Mouse (Mus musculus): ENCODE measurements at regions not wholly inside any gene's neighbourhood (a gene's known extent, or its start where the extent isn't known, plus 50 kb on each side); places are given as distances from the start of the nearest gene placed in this dataset.

GRCm38 (mm10) chr3:60207936-60208335 lies 126.3 kb downstream of the Sucnr1 start:
- H3K4me1 ChIP-seq (ENCODE audit: control insufficient read depth in 1 of 2, insufficient read depth in 2 of 2): no peaks in the 10 kb centered on the region
- H3K27ac ChIP-seq (ENCODE audit: insufficient read depth, low read depth): no peak overlapping the region
- no peak overlapping the region for H3K9ac ChIP-seq (ENCODE audit: insufficient read depth, low read depth)
- H3K4me2 ChIP-seq (ENCODE audit: insufficient read depth, low read depth, poor library complexity, severe bottlenecking): no peak overlapping the region
- no peaks in the 10 kb centered on the region for H3K79me2 ChIP-seq (replicated peaks; ENCODE audit: control insufficient read depth, extremely low read depth, insufficient read depth, poor library complexity, severe bottlenecking)
- no peaks in the 10 kb centered on the region for H3K36me3 ChIP-seq (replicated peaks in 1 of 2; ENCODE audit: control insufficient read depth in 1 of 2, insufficient read depth in 1 of 2, low read length in 1 of 2)
- in situ Hi-C loops (cut with MboI; ENCODE audit: low pct_ligation_motif_present, low pct_unique_long_range_greater_than_20kb, low sequenced_read_pairs): no loop called here
- no peak overlapping the region for H3K4me3 ChIP-seq (replicated peaks in 1 of 3; ENCODE audit: low read depth in 2 of 3, low read length in 2 of 3, poor library complexity in 1 of 3)
- no peaks in the 10 kb centered on the region for H3K9me3 ChIP-seq (replicated peaks; ENCODE audit: low read length)
- no peak for DNase-seq (ENCODE audit: extremely low read depth)
- TF ChIP-seq MEF2A (IDR thresholded peaks at IDR 0.05; ENCODE audit: borderline replicate concordance, low read depth, low read length) (no peak), MAX (IDR thresholded peaks at IDR 0.05; ENCODE audit: low read length) (no peak), HCFC1 (IDR thresholded peaks at IDR 0.05; ENCODE audit: low read depth, low read length) (no peak), SMC3 (IDR thresholded peaks at IDR 0.05; ENCODE audit: low read depth, low read length) (no peak), ZC3H11A (IDR thresholded peaks at IDR 0.05; ENCODE audit: low read depth, low read length) (no peak), RAD21 (IDR thresholded peaks at IDR 0.05; ENCODE audit: low read depth, low read length) (no peak)
- dilution Hi-C loops (cut with MboI; ENCODE audit: extremely low pct_ligation_motif_present, extremely low pct_unique_long_range_greater_than_20kb, low sequenced_read_pairs): no loop called here
- no peaks in the 10 kb centered on the region for H3K27me3 ChIP-seq (replicated peaks)

GRCm38 (mm10) chr3:60218938-60219337 lies 137.3 kb downstream of the Sucnr1 start:
- no peaks in the 10 kb centered on the region for H3K27me3 ChIP-seq (replicated peaks)
- no peaks in the 10 kb centered on the region for H3K36me3 ChIP-seq (replicated peaks in 1 of 2; ENCODE audit: control insufficient read depth in 1 of 2, insufficient read depth in 1 of 2, low read length in 1 of 2)
- no peak for DNase-seq (ENCODE audit: extremely low read depth)
- no peak overlapping the region for H3K4me3 ChIP-seq (replicated peaks in 1 of 3; ENCODE audit: low read depth in 2 of 3, low read length in 2 of 3, poor library complexity in 1 of 3)
- H3K9me3 ChIP-seq (replicated peaks; ENCODE audit: low read length): no peaks in the 10 kb centered on the region
- no peak for TF ChIP-seq MAFK (IDR thresholded peaks at IDR 0.05; ENCODE audit: insufficient replicate concordance, low read length)
- no peak for TF ChIP-seq IRF4 (IDR thresholded peaks at IDR 0.05; ENCODE audit: low read depth, low read length)
- no peak for TF ChIP-seq RCOR1 (conservative IDR thresholded peaks at IDR 0.05; ENCODE audit: low read depth, low read length)
- no peak for TF ChIP-seq TBP (conservative IDR thresholded peaks at IDR 0.05; ENCODE audit: low read depth, low read length)
- no peak for TF ChIP-seq NRF1 (IDR thresholded peaks at IDR 0.05; ENCODE audit: low read depth, low read length)
- no peak for TF ChIP-seq E2F4 (IDR thresholded peaks at IDR 0.05; ENCODE audit: insufficient replicate concordance, low read depth, low read length)
- no peak for TF ChIP-seq POLR2A (IDR thresholded peaks at IDR 0.05; ENCODE audit: low read depth, low read length)
- TF ChIP-seq SIN3A (IDR thresholded peaks at IDR 0.05; ENCODE audit: low read length): no peak
- no peak for TF ChIP-seq JUN (IDR thresholded peaks at IDR 0.05; ENCODE audit: insufficient read depth, low read depth, low read length)
- no peak for TF ChIP-seq MAX (IDR thresholded peaks at IDR 0.05; ENCODE audit: low read length)
- TF ChIP-seq USF1 (IDR thresholded peaks at IDR 0.05; ENCODE audit: low read depth, low read length): no peak
- TF ChIP-seq RAD21 (IDR thresholded peaks at IDR 0.05; ENCODE audit: low read depth, low read length): no peak
- TF ChIP-seq MEF2A (IDR thresholded peaks at IDR 0.05; ENCODE audit: borderline replicate concordance, low read depth, low read length): no peak
- no peak for TF ChIP-seq UBTF (IDR thresholded peaks at IDR 0.05; ENCODE audit: low read depth, low read length)
- no peak for TF ChIP-seq ETS1 (conservative IDR thresholded peaks at IDR 0.05; ENCODE audit: low read depth, low read length)
- TF ChIP-seq ZMIZ1 (IDR thresholded peaks at IDR 0.05; ENCODE audit: low read depth, low read length): no peak
- TF ChIP-seq HCFC1 (IDR thresholded peaks at IDR 0.05; ENCODE audit: low read depth, low read length): no peak
- TF ChIP-seq ZC3H11A (IDR thresholded peaks at IDR 0.05; ENCODE audit: low read depth, low read length): no peak
- TF ChIP-seq MYC (IDR thresholded peaks at IDR 0.05; ENCODE audit: low read depth, low read length): no peak
- 0 out of 4 replicates have a peak, but pooled peaks cover 0 to 3% of the 10 kb centered on the region in 2 experiments for H3K4me1 ChIP-seq (ENCODE audit: control insufficient read depth in 1 of 2, insufficient read depth in 2 of 2)
- dilution Hi-C loops (cut with MboI; ENCODE audit: extremely low pct_ligation_motif_present, extremely low pct_unique_long_range_greater_than_20kb, low sequenced_read_pairs) (no loop called here), in situ Hi-C loops (cut with MboI; ENCODE audit: low pct_ligation_motif_present, low pct_unique_long_range_greater_than_20kb, low sequenced_read_pairs) (no loop called here)
- H3K79me2 ChIP-seq (replicated peaks; ENCODE audit: control insufficient read depth, extremely low read depth, insufficient read depth, poor library complexity, severe bottlenecking): no peaks in the 10 kb centered on the region
- H3K27ac ChIP-seq (ENCODE audit: insufficient read depth, low read depth): no peak overlapping the region
- H3K4me2 ChIP-seq (ENCODE audit: insufficient read depth, low read depth, poor library complexity, severe bottlenecking): no peak overlapping the region
- no peak overlapping the region for H3K9ac ChIP-seq (ENCODE audit: insufficient read depth, low read depth)
